Mouse (Mus musculus): ENCODE results near the gene Cd79a. TPM values are rescaled to one million over a fixed set of nuclear protein-coding genes. Genes with fewer than 3 reads are reported as not detected.

Gene Cd79a
- total and polyA plus RNA-seq, 3 experiments, result 0.23 to 0.61 TPM; not detected in 1

DNA sequence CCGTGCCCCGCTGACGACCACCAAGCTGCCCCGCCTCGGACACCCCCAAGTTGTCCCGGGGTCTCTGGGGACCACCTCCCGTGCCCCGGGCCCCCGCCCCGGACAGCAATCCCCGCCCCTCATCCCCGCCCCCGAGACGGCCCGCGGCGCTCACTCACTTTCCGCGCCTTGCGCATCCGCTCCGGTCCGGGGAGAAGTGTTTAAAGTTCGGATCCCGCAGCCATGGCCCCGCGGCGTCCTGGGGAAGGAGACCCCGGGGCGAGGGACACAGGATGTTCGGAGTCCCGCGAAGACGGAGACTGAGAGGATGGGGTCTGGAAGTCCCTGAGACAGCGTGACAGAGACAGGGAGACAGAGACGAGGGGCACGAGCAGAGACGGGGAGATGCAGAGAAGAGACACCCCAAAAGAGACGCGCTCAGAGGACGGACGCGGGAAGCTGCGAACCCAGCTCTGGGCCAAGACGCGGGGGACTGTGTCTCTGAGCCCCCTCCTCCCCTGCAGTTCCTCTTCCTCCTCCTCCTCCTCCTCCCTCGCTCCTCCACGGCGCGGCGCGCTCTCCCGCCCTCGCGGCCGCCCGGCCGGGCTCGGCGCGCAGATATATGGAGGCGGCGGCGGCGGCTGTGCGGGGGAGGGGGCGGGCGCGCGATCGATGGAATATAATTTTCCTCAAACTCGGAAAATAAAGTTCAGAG, 47.2 kb downstream of the Cd79a start, which contains the start of gene Gm4881:
Gene Gm4881, minus strand, starts transcription at position 238 of the 694 bp plus-strand sequence.
- Histone ChIP-seq H3K27me3 (ENCODE audit: control insufficient read depth in 1 of 2, insufficient read depth in 2 of 2, low read length in 2 of 2) (peaks cover 0 to 2% of the 10 kb centered on the region in 2 experiments; a peak in 1 of 4 replicates), H3K4me3 (ENCODE audit: control insufficient read depth in 1 of 2, insufficient read depth in 1 of 2, low read depth in 2 of 2, low read length in 2 of 2) (peak within 1 kb of the TSS in 1 of 2 experiments; percentile 1; a peak in 1 of 4 replicates), H3K9me3 (replicated peaks; ENCODE audit: insufficient read depth, low read length) (no peaks in the 10 kb centered on the region), H3K36me3 (ENCODE audit: control insufficient read depth in 1 of 2, insufficient read depth in 2 of 2, low read length in 2 of 2) (no peaks in the 10 kb centered on the region), H3K79me2 (ENCODE audit: control insufficient read depth, insufficient read depth, low read length, poor library complexity) (no peaks in the 10 kb centered on the region), H3K27ac (ENCODE audit: control insufficient read depth, low read depth, low read length) (no peak within 1 kb of the TSS), H3K9ac (ENCODE audit: control insufficient read depth, low read depth, low read length, poor library complexity, severe bottlenecking) (no peak within 1 kb of the TSS), H3K4me1 (ENCODE audit: control insufficient read depth in 1 of 2, insufficient read depth in 2 of 2, low read length in 2 of 2) (no peaks in the 10 kb centered on the region)
- no peak for DNase-seq (ENCODE audit: low read depth, low spot score)
- TF ChIP-seq MYC (IDR thresholded peaks at IDR 0.05; ENCODE audit: low read depth, low read length), result no peak
- TF ChIP-seq UBTF (IDR thresholded peaks at IDR 0.05; ENCODE audit: borderline replicate concordance, insufficient read depth, low read depth, low read length), result no peak
- TF ChIP-seq ZKSCAN1 (IDR thresholded peaks at IDR 0.05; ENCODE audit: low read depth, low read length), result no peak
- TF ChIP-seq POLR2AphosphoS5 (IDR thresholded peaks at IDR 0.05; ENCODE audit: borderline replicate concordance, low read depth, low read length), result no peak
- TF ChIP-seq BHLHE40 (IDR thresholded peaks at IDR 0.05; ENCODE audit: borderline replicate concordance, low read depth, low read length), result no peak
- TF ChIP-seq RAD21 (IDR thresholded peaks at IDR 0.05; ENCODE audit: low read depth, low read length), result no peak

DNA sequence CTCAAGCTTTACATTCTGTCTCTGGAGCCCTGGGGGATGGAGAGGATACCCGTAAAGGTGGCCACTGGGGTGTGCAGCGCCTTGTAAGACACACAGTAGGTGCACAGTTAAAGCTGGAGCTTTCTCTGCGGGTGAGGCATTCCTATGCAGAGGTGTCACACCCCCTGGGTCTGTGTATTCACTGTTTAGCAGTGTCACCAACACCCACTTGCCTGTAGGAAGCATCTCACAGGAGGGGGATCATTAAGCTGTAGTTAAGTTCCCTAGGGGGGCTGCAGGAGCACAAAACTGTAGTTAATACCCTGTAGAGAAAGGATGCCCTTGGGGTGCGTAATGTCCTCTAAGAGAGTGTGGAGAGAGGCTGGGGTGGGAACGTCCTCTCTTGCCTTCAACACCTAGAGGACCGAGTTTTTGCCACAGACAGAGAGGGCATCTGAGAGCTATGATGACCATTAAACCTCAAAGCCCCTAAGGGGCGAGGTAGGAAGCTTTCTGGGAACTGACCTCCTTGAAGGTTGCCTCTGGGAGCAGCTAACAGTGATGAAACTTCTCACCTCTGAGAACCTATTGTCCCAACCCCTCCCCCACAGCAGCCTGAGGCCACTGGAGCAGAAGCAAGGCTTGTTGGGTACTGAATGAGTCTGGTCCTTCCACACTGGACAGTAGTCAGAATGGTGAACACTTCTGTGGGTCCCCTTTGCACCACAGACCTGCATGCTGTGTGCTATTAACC, 50.3 kb downstream of the Cd79a start:
- TF ChIP-seq ZKSCAN1 (IDR thresholded peaks at IDR 0.05; ENCODE audit: low read depth, low read length) (0 out of 2 replicates have a peak, but pooled peaks have one; percentile 10), CHD2 (IDR thresholded peaks at IDR 0.05; ENCODE audit: low read length) (no peak)

DNA sequence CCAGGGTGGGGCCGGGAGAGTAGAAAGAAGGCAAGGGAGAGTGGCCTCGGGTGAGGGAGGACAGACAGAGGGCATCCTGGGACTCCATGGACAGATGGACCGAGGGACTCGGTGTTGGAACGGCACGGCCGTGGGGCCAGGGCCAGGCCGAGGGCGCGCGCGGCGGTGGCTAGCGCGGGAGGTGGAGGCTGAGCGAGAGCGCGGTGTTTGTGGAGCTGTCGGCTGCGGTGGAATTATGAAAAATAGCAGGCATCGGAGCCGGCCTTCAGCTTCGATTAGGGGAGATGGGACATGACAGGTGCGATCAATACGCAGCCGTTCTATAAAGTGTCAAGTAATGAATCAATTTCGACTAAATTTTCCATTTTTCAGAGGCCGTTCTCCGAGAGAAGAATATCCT, 51.6 kb downstream of the Cd79a start:
- Histone ChIP-seq H3K27ac (ENCODE audit: control insufficient read depth, low read depth, low read length) (no peak overlapping the region), H3K79me2 (ENCODE audit: control insufficient read depth, insufficient read depth, low read length, poor library complexity) (no peaks in the 10 kb centered on the region; the same call in 1 of the 2 replicates), H3K9ac (ENCODE audit: control insufficient read depth, low read depth, low read length, poor library complexity, severe bottlenecking) (no peak overlapping the region), H3K4me3 (ENCODE audit: control insufficient read depth in 1 of 2, insufficient read depth in 1 of 2, low read depth in 2 of 2, low read length in 2 of 2) (no peak overlapping the region), H3K36me3 (ENCODE audit: control insufficient read depth in 1 of 2, insufficient read depth in 2 of 2, low read length in 2 of 2) (no peaks in the 10 kb centered on the region), H3K9me3 (replicated peaks; ENCODE audit: insufficient read depth, low read length) (no peaks in the 10 kb centered on the region), H3K27me3 (ENCODE audit: control insufficient read depth in 1 of 2, insufficient read depth in 2 of 2, low read length in 2 of 2) (peaks cover 0 to 2% of the 10 kb centered on the region in 2 experiments; a peak in 1 of 4 replicates), H3K4me1 (ENCODE audit: control insufficient read depth in 1 of 2, insufficient read depth in 2 of 2, low read length in 2 of 2) (no peaks in the 10 kb centered on the region)
- DNase-seq (ENCODE audit: low read depth, low spot score), result no peak
- TF ChIP-seq TBP (IDR thresholded peaks at IDR 0.05; ENCODE audit: low read depth, low read length) (no peak), CHD2 (IDR thresholded peaks at IDR 0.05; ENCODE audit: low read length) (no peak), SIN3A (IDR thresholded peaks at IDR 0.05; ENCODE audit: low read length) (no peak), E2F4 (IDR thresholded peaks at IDR 0.05; ENCODE audit: borderline replicate concordance, low read depth, low read length) (no peak), MAFK (IDR thresholded peaks at IDR 0.05; ENCODE audit: borderline replicate concordance, low read depth, low read length) (no peak)

More for the DNA sequence above, 50.3 kb downstream of the Cd79a start:
- no peaks in the 10 kb centered on the region for H3K79me2 ChIP-seq (ENCODE audit: control insufficient read depth, insufficient read depth, low read length, poor library complexity)
- peaks cover 0 to 2% of the 10 kb centered on the region in 2 experiments; a peak in 1 of 4 replicates for H3K27me3 ChIP-seq (ENCODE audit: control insufficient read depth in 1 of 2, insufficient read depth in 2 of 2, low read length in 2 of 2)
- no peaks in the 10 kb centered on the region for H3K4me1 ChIP-seq (ENCODE audit: control insufficient read depth in 1 of 2, insufficient read depth in 2 of 2, low read length in 2 of 2)
- no peaks in the 10 kb centered on the region for H3K9me3 ChIP-seq (replicated peaks; ENCODE audit: insufficient read depth, low read length)
- no peak overlapping the region for H3K4me3 ChIP-seq (ENCODE audit: control insufficient read depth in 1 of 2, insufficient read depth in 1 of 2, low read depth in 2 of 2, low read length in 2 of 2)
- no peak for DNase-seq (ENCODE audit: low read depth, low spot score)
- H3K9ac ChIP-seq (ENCODE audit: control insufficient read depth, low read depth, low read length, poor library complexity, severe bottlenecking), result no peak overlapping the region
- H3K27ac ChIP-seq (ENCODE audit: control insufficient read depth, low read depth, low read length), result no peak overlapping the region
- no peaks in the 10 kb centered on the region for H3K36me3 ChIP-seq (ENCODE audit: control insufficient read depth in 1 of 2, insufficient read depth in 2 of 2, low read length in 2 of 2)

All from MEL (cell line).